8 mouse cellular contexts compared by ENCODE assay signal in the genomic region with DNA sequence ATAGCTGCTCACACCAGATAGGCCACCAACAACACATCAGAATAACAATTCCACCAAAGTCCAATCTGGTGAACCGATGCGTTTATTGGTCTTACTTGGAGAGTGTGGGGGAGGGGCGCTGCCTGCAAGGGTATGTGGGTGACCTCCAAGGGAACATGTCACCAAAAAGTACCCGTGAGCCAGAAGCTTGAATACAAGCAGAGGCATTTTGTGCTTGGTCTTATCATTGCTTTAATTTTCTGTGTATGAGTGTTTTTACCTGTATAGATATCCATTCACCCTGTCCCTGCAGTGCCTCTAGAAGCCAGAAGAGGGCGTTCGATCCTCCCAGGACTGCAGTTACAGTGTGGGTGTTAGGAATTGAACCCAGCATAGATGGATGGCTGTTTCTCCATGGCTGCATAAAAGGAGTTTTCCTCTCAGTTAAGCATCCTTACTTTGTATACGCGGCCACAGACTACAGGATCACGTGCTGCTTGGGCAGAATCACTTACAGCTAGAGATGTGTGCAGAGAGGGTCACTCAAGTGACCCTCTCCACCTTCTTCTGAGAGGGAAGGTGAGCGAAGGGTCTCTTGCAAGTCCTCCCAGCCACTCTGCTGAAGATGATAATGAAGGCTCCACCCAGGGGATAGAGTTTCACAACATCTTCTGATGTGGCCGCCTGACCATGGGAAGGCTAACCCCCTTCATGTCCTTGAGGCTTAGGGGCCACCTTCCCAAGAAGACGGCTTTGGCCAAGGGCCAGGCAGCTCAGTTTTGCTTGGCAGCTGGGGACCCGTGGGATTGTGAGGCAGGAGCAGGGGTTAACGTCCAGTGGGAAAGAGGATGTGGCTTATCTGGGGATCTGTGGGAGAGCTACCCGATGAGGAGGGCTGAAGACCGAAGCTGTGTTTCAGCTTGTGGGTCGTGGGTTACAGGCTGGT. TPM values are rescaled to one million over a fixed set of nuclear protein-coding genes. Genes with fewer than 3 reads are reported as not detected.
DNase-seq lines count a peak whose midpoint lies in the region; ATAC-seq and TF ChIP-seq lines count a peak whose summit lies in the region.

No protein-coding gene starts in this region.

- TF ChIP-seq CTCF in heart, adult 2 months (IDR thresholded peaks at IDR 0.05): peak; percentile 72
- TF ChIP-seq CTCF in stomach, postnatal 0 days (IDR thresholded peaks at IDR 0.05; ENCODE audit: low read depth): peak; percentile 83

- WGBS in heart, adult 2 months: 22% methylated on average over 17 of the region's 17 CpGs
- WGBS in stomach, postnatal 0 days: 23% methylated on average over 17 of the region's 17 CpGs

- peak; percentile 76 to 77 for DNase-seq in right cerebral cortex, postnatal 10 days (ENCODE audit: low spot score in 2 of 2)
- DNase-seq in right cerebral cortex, adult 2 months (ENCODE audit: low spot score in 2 of 2): no peak
- peak; percentile 62 for DNase-seq in brain, adult 2 months (ENCODE audit: low read depth, low spot score)
- DNase-seq in heart, adult 2 months: peak; percentile 63 to 71
- DNase-seq in kidney, adult 9 months: peak; percentile 75
- peak; percentile 43 for DNase-seq in mesoderm, embryonic 11.5 days (ENCODE audit: low read depth, low spot score)
- DNase-seq in stomach, postnatal 0 days (ENCODE audit: low spot score): peak; percentile 55
- DNase-seq in gastrocnemius, adult 8-10 months (ENCODE audit: low spot score in 2 of 2): no peak

- no peak overlapping the region for H3K9ac ChIP-seq in heart, adult 2 months (ENCODE audit: low read depth, low read length)
- H3K9ac ChIP-seq in stomach, postnatal 0 days (ENCODE audit: low read length): no peak overlapping the region

- H3K79me2 ChIP-seq in heart, adult 2 months (replicated peaks; ENCODE audit: control insufficient read depth, insufficient read depth, low read length): no peaks in the 10 kb centered on the region; the same call in 1 of the 2 replicates

- intact Hi-C loops in heart, adult 2 months (cut with DNase I): no loop called here

- H3K4me2 ChIP-seq in stomach, postnatal 0 days (replicated peaks; ENCODE audit: low read depth): peak overlapping the region; percentile 29; the same call in 1 of the 2 replicates

- peaks cover 47% of the 10 kb centered on the region for H3K4me1 ChIP-seq in heart, adult 2 months (ENCODE audit: control insufficient read depth, insufficient read depth, low read length)
- peaks cover 24% of the 10 kb centered on the region for H3K4me1 ChIP-seq in stomach, postnatal 0 days (replicated peaks; ENCODE audit: control insufficient read depth, insufficient read depth)

- H3K27me3 ChIP-seq in heart, adult 2 months (ENCODE audit: control insufficient read depth, insufficient read depth, low read length): no peaks in the 10 kb centered on the region
- no peaks in the 10 kb centered on the region for H3K27me3 ChIP-seq in stomach, postnatal 0 days (ENCODE audit: control insufficient read depth, insufficient read depth, low read length)

- ATAC-seq in stomach, postnatal 0 days (ENCODE audit: low FRiP score, low TSS enrichment): 0 out of 2 replicates have a peak, but pooled peaks have one; percentile 6

- peak overlapping the region; percentile 69 for H3K27ac ChIP-seq in heart, adult 2 months
- peak overlapping the region; percentile 83 for H3K27ac ChIP-seq in stomach, postnatal 0 days (replicated peaks)

- H3K36me3 ChIP-seq in heart, adult 2 months (ENCODE audit: control insufficient read depth, insufficient read depth, low read length): no peaks in the 10 kb centered on the region; the same call in 1 of the 2 replicates
- H3K36me3 ChIP-seq in stomach, postnatal 0 days (ENCODE audit: control insufficient read depth, insufficient read depth, low read length): no peaks in the 10 kb centered on the region

- TF ChIP-seq EP300 in heart, adult 2 months (IDR thresholded peaks at IDR 0.05; ENCODE audit: insufficient read depth, low read depth, low read length): no peak
- no peak for TF ChIP-seq EP300 in stomach, postnatal 0 days (optimal IDR thresholded peaks at IDR 0.05)

- H3K4me3 ChIP-seq in heart, adult 2 months: no peak overlapping the region
- H3K4me3 ChIP-seq in stomach, postnatal 0 days (ENCODE audit: low read depth, low read length): no peak overlapping the region

- no peaks in the 10 kb centered on the region for H3K9me3 ChIP-seq in stomach, postnatal 0 days (ENCODE audit: control insufficient read depth, low read length)

- TF ChIP-seq POLR2A in heart, adult 2 months (IDR thresholded peaks at IDR 0.05; ENCODE audit: insufficient read depth, low read depth, low read length): no peak

RNA-seq across cellular contexts. Expression of a gene that starts 28.1 kb away (rescaled TPM):
- 10 to 100 TPM; 27.6 to 31.5 TPM for total RNA-seq in heart, adult 2 months (2021)
- 25.3 and 39.8 TPM in 2 replicates for polyA plus RNA-seq in heart, adult 2 months (2012; rRNA removed)
- 11.1 and 11.4 TPM in 2 replicates for polyA plus RNA-seq in stomach, postnatal 0 days (2015; fragmentation: Nextera tagmentation; extraction: Ambion mirVana)
- 1 to 10 TPM; 5.8 to 9.2 (median 8.1) TPM for total RNA-seq in gastrocnemius, adult 8-10 months (2022)

RNA-seq across cellular contexts. Expression of a gene that starts 52.0 kb away (rescaled TPM):
- total RNA-seq in heart, adult 2 months (2021): 1 to 10 TPM; 4.5 to 5.0 TPM
- polyA plus RNA-seq in heart, adult 2 months (2012; rRNA removed): 4.3 and 5.2 TPM in 2 replicates
- 2.0 and 2.2 TPM in 2 replicates for polyA plus RNA-seq in stomach, postnatal 0 days (2015; fragmentation: Nextera tagmentation; extraction: Ambion mirVana)
- total RNA-seq in gastrocnemius, adult 8-10 months (2022): under 1 TPM; 0.02 to 0.36 (median 0.10) TPM

Comparison
In these comparisons a context has a peak if more than half of its experiments do, and no peak if none do; other contexts are left out.
1. DNase-seq: peak in right cerebral cortex, postnatal 10 days (2 of 2), brain, adult 2 months (single experiment), heart, adult 2 months (2 of 2), kidney, adult 9 months (single experiment), mesoderm, embryonic 11.5 days (single experiment) and stomach, postnatal 0 days (single experiment); none in right cerebral cortex, adult 2 months (0 of 2) and gastrocnemius, adult 8-10 months (0 of 2).
2. RNA of a gene that starts 52.0 kb away (total RNA-seq): 4.5 to 5.0 TPM in heart, adult 2 months; 0.02 to 0.36 TPM in gastrocnemius, adult 8-10 months; every median in the first group is over 4 times any median in the second.